Mouse (Mus musculus) inflammation-experienced regulatory T-cells (primary cell): ENCODE data around the gene Ocln. TPM values are rescaled to one million over a fixed set of nuclear protein-coding genes. Genes with fewer than 3 reads are reported as not detected.

Source experiments
- polyA plus RNA-seq, 2 experiments: library from polyadenylated mRNA; unstranded; fragments of 100-300 nt; shearing (Covaris generic); gene quantifications; one replicate each; pipeline ENCODE4 v1.2.1; 2017

Ocln gene
- 1 to 10 TPM; 1.4 to 3.8 TPM for polyA plus RNA-seq

DNA sequence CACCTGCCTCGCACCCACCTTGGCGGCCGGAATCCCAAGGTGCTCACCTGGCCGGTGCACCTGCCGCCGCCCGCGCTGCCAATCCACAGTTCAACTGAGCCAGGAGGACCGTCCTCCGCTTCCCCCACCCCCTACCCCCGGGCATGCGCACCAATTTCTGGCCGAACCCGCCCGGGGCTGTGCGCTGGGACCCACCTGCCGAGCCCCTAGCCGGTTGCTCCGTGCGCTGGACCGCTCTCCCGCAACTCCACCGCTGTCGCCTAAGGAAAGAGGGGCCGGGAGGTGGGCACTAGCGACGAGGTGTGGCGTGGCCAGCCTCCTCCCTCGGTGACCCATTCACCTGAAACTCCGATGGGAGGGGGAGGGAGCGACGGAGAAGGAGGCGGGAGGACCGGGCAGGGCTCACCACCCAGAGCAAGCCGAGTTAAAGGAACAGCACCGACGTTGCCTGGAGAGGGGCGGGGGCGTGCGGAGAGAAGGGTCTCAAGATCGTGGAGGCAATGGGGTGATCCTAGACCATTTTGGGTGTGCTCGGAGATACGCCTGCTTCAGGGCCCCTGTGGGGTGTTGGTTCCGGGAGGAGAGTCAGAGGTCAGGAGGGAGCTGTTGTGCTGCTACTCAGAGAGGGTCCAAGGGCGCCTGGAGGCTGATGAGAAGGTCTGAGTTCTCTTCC lies at the start of gene Ocln:
TSS of gene Ocln (minus strand) at position 350 of the 673 bp plus-strand sequence.

GRCm38 (mm10) chr13:100492061-100492787 lies 60.3 kb downstream of the Ocln start, which contains the start of gene Gtf2h2:
Gene Gtf2h2, minus strand, starts transcription at chr13:100492579.

DNA sequence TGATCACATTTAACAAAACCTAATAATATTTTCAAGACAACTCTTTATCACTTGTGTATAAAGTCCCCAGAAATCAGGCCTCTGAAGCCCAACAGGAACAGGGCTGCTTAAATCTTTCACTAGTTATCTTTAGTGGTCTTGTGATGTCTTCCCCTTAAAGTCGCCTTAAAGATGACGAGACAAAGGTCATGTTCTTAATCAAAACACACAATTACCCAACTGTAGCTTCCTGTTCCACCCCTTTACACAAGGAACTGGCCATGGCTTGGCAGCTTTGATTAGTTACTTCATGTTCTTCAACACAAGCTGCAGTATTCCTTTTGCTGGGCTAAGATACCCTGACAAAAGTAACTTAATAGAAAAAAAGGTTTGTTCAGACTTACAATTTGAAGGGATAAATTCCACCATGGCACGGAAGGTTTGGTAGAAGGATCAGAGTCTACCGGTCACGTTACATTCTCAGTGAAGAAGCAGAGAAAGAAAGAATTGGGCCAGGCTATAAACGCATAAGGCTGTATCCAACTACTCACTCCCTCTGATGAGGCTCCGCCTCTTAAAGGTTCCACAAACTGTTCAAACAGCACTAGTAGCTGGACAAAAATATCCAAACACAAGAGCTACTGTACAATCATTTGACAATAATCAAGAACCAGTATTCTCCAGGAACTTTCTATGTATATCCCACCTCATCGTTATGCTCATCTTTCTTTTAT lies 99.9 kb downstream of the Ocln start, which contains the start of gene Naip1:
TSS of gene Naip1 (minus strand) at position 455 of the 713 bp plus-strand sequence.

Other genes with a start within 250 kb of the Ocln start
- gene Naip6, start 235.0 kb downstream of the Ocln start, polyA plus RNA-seq = 1 to 10 TPM; 2.1 to 3.6 TPM
- under 1 TPM in 1 of 2 experiments, not detected in 1; 0.24 TPM for gene Naip1, start 99.8 kb downstream of the Ocln start, polyA plus RNA-seq
- gene Gtf2h2, start 60.1 kb downstream of the Ocln start, polyA plus RNA-seq = 10 to 100 TPM; 54.0 to 58.2 TPM
- gene Marveld2, start 64.3 kb upstream of the Ocln start, polyA plus RNA-seq = 10 to 100 TPM in 1 of 2 experiments, 1 to 10 TPM in 1; 9.3 to 11.7 TPM
- 100 to 1,000 TPM; 100 to 126 TPM for gene Ak6, start 98.3 kb upstream of the Ocln start, polyA plus RNA-seq
- 10 to 100 TPM; 24.5 to 30.6 TPM for gene Rad17, start 98.3 kb upstream of the Ocln start, polyA plus RNA-seq
- 1 to 10 TPM; 2.8 to 6.3 TPM for gene Taf9, start 98.9 kb upstream of the Ocln start, polyA plus RNA-seq
- 10 to 100 TPM; 23.1 to 26.7 TPM for gene Ccdc125, start 117.0 kb upstream of the Ocln start, polyA plus RNA-seq
- gene Cdk7, start 178.2 kb upstream of the Ocln start, polyA plus RNA-seq = 10 to 100 TPM; 80.4 to 85.6 TPM
- gene Mrps36, start 191.9 kb upstream of the Ocln start, polyA plus RNA-seq = 10 to 100 TPM; 81.1 to 88.2 TPM
- gene Cenph, start 223.2 kb upstream of the Ocln start, polyA plus RNA-seq = 1 to 10 TPM; 2.1 to 3.7 TPM
- 1 to 10 TPM; 2.4 to 4.6 TPM for gene Ccnb1, start 233.9 kb upstream of the Ocln start, polyA plus RNA-seq